Mouse (Mus musculus) liver, adult 2 months (tissue): ENCODE results near the gene Mag.
A peak's percentile ranks its signal among the peaks of the same experiment; 100 is the strongest.
"Not testable (repeated sequence)": the region's sequence is repeated elsewhere in the genome, so short reads cannot be mapped to it uniquely, and the experiment has no call there.

Source experiments
- CTCF ChIP-seq: fragments of 200-500 bp; IDR thresholded peaks from 2 replicates; pipeline ENCODE4 v1.5.1; 2011; ENCODE audit warnings: low read depth, low read length, control low read depth
- POLR2A ChIP-seq: fragments of 200-500 bp; IDR thresholded peaks from 2 replicates; pipeline ENCODE4 v1.6.1; 2011; ENCODE audit warnings: low read length, control low read depth; ENCODE audit not compliant: insufficient read depth; ENCODE audit errors: extremely low read depth

- not testable (repeated sequence) for TF ChIP-seq CTCF
- TF ChIP-seq POLR2A: peak; percentile 23; the same call in 1 of the 2 replicates
Measured at GRCm38 (mm10) chr7:30942365-30942764, 27.7 kb upstream of the Mag start.
